Mouse (Mus musculus) liver, embryonic 14.5 days (tissue): ENCODE measurements around the gene Mapkapk5.

Experiments
- CTCF ChIP-seq: IDR thresholded peaks from 2 replicates; pipeline ENCODE4 v1.5.1; 2016; ENCODE audit warnings: antibody characterized with exemption, low read depth, control low read depth
- EP300 ChIP-seq: IDR thresholded peaks from 2 replicates; pipeline ENCODE4 v1.6.1; 2016; ENCODE audit warnings: antibody characterized with exemption, low read depth

GRCm38 (mm10) chr5:121543370-121543769, 2.3 kb downstream of the Mapkapk5 start:
- TF ChIP-seq CTCF (no peak), EP300 (no peak)
